Mouse (Mus musculus): Measurements from ENCODE around the gene Psmb11.

DNA sequence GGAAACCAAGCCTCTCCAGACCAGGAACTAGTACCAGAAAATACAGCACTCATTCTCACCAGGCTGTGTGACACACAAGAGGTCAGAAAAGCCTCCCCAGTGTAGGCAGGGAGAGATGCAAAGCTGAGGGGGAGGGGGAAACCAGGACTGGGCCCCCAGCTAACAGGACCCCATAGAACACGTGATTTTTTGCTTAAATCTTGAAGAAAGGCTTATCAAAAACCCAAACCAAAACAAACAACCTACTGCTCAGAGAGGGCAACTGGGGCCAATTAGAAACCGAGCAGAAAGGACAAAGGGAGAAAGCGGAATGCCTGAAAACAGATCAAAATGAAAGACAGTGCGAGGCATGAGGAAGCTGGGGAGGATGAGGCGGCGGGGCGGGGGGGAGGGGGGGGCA, 31.6 kb downstream of the Psmb11 start:
- TF ChIP-seq CTCF (IDR thresholded peaks at IDR 0.05; ENCODE audit: insufficient read depth, low read depth, low read length) (no peak), POLR2A (IDR thresholded peaks at IDR 0.05; ENCODE audit: insufficient read depth, low read depth, low read length) (no peak)
